Mouse (Mus musculus) T-helper 17 cell (primary cell): ENCODE results near the gene Vsig10.
"Not testable (repeated sequence)": the region's sequence is repeated elsewhere in the genome, so short reads cannot be mapped to it uniquely, and the experiment has no call there.

Experiments
- in situ Hi-C, 2 experiments: fragments of 300-600 bp; cut with MboI, MseI; formaldehyde crosslinking; loops; 1 replicate in 1 of 2; 2 replicates in 1 of 2; pipeline ENCODE4 v1.15.1; 2025; ENCODE audit warnings: high pct_unique_total_duplicates in 2 of 2

Vsig10 gene

DNA sequence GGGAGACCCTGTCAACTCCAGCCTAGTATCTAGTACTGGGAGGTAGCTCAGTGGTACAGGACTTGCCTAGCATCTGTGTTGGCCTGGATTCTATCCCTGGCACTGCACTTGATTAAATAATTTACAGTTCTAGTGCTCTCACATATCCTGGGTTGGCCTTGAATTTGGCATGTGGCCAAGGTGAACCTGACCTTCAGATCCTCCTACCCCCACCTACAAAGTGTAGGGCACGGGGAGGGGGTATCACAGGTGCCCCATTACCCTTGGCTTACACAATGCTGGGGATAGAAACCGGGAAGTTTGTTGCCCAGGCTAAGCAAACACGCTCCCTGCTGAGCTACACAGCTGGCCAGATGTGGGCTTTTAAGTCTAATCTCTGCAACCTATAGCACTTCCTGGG, 16.0 kb upstream of the Vsig10 start:
- in situ Hi-C loops, result no loop called here

DNA sequence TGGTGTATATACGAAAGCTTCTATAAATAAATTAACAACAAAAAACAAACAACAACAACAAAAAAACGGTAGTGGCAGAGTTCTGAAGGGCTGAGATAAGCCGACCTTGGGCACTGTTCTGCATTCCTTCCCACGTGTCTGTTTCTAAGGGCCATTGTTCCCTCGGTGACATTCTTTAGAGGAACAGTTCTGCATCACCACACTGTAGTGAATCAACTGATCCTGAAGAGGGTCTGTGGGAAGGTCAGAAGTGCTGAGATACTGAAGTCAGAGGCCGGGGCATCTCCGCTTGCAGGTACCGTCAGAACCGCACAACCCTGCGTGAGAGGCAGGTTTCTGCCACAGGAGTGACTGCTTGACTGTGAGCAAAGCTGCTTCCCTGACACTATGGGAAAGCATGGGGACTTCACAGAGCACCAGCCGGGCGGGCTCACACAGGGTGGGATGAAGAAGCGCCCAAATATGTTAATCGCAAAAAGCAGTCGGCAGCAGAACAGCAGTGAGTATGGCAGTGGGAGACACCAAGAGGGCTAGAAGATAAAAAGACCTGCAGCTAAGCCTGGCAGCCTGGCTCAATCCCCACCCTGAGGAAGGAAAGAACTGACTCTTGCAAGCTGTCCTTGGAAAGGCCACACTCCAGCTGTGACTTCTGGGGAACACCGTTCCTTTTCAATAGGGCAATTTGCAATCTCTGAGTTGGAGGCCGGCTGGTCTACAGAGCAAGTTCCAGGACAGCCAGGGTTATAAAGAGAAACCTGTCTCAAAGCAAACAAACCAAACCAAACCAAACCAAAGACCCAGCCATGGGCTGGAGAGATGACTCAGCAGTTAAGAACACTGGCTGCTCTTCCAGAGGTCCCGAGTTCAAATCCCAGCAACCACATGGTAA, 14.9 kb upstream of the Vsig10 start:
- in situ Hi-C loops, result no loop called here

DNA sequence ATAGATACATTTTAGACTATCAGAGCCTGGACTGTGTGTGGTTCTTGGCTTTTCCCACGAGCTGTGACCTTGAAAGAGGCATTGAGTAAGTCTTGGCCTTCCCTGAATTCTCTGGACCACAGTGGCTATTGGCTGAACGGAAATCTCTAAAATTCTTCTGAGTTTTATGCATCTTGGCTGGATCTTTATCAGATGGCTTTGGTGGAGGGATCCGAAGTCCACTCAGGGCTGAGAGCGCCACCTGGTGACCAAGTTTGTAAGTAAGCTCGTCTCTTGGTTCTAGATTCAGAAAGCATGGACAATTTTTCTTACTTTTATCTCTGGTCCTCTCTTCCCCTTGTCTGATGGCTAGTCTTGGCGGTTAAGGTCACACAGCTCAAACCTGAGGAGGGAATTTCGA, 13.9 kb upstream of the Vsig10 start:
- in situ Hi-C loops, result loop anchor here in 1 of 2 experiments (5.0 kb wide), 1 partner anchor 102 kb away; no protein-coding TSS in a partner anchor

DNA sequence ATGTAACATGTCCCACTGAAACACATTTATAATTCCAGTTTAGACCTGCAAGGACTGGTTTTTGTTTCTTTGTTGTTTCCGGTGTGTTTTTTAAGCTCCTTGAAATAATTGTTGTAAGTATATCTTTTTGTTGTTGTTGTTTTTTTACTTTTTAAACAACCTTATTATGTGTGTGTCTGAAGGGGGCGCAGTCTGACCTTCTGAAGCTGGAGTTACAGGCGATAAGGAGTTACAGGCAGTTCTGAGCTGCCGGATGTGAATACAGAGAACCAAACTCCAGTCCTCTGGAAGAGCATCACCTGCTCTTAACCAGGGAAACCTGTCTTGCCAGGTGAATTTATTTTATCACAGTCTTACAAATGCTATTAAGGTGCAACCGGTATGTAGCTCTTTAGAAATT, 13.1 kb upstream of the Vsig10 start:
- in situ Hi-C loops, result loop anchor here in 1 of 2 experiments (5.0 kb wide), 1 partner anchor 102 kb away; no protein-coding TSS in a partner anchor

DNA sequence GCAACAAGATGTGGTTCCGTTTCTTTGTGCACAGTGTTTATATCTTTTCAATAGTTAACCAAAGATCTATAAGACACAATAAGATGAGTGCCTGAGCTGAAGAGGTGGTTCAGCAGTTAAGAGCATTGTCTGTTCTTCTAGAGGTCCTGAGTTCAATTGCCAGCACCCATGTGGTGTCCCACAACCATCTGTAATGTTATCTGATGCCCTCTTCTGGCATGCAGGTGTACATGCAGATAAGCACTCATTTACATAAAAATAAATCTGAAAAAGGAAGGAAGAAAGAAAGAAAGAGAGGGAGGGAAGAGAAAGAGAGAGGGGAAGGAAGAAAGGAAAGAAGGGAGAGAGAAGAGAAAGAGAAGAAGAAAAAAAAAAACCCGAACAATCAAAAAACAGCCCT, 12.1 kb upstream of the Vsig10 start:
- in situ Hi-C loops, result loop anchor here in 1 of 2 experiments (5.0 kb wide), 1 partner anchor 100 kb away; no protein-coding TSS in a partner anchor

DNA sequence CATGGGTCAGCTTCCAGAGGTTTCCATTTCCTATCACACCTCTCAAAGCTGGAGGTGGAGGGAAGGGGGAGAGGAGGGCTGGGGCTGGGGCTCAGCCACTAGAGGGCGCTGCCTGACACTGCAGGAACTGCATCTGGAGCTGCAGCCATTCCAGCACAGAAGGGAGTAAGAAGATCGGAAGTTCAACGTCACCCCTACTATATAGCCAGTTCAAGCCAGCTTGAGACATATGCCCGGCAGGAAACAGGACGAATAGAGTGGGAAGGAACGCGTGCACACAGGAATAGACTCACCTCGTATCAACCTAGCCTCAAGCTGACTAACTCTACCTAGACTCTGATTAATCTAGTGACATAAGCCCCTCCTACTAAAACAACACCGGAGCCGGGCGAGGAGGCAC, 11.2 kb upstream of the Vsig10 start:
- in situ Hi-C loops, result loop anchor here in 1 of 2 experiments (5.0 kb wide), 1 partner anchor 100 kb away; no protein-coding TSS in a partner anchor

DNA sequence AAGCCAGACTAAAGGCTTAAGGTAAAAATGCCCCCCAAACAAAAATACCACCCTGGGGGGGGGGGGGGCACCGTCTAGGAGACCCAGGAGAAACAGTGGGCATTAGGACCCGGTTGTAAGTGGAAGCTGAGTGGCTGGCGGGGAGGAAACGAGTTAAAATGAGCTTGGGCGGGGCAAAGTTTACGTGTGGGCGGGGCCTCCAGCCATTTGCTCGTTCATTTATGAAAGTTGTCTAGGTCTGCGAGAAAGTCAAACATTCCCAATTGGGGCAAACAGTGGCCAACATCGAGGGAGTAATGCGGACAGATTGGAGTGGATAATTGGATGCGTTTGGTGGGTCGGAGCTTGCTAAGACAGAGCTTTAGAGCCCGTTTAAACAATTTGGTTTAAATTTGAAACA, 5.5 kb upstream of the Vsig10 start:
- in situ Hi-C loops, result no loop called here

DNA sequence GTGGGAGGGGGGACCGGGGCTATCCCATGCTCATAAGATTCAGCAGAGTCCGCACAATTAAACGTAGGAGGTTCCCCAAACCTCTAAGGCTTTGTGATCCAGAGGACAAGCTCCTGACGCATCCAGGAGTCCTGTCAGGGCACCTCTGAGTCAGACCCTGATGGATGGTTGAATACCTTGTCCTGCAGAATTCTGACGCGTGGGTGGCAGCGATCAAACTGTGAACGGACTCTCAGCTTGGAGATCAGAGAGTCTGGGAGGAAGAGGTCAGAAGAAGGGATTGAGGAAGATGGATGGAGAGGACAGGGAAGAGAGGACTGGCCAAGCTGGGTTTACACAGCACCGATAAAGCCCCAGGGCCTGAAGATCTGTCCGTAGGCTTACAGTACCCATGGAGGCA, 5.0 kb upstream of the Vsig10 start:
- in situ Hi-C loops, result no loop called here

DNA sequence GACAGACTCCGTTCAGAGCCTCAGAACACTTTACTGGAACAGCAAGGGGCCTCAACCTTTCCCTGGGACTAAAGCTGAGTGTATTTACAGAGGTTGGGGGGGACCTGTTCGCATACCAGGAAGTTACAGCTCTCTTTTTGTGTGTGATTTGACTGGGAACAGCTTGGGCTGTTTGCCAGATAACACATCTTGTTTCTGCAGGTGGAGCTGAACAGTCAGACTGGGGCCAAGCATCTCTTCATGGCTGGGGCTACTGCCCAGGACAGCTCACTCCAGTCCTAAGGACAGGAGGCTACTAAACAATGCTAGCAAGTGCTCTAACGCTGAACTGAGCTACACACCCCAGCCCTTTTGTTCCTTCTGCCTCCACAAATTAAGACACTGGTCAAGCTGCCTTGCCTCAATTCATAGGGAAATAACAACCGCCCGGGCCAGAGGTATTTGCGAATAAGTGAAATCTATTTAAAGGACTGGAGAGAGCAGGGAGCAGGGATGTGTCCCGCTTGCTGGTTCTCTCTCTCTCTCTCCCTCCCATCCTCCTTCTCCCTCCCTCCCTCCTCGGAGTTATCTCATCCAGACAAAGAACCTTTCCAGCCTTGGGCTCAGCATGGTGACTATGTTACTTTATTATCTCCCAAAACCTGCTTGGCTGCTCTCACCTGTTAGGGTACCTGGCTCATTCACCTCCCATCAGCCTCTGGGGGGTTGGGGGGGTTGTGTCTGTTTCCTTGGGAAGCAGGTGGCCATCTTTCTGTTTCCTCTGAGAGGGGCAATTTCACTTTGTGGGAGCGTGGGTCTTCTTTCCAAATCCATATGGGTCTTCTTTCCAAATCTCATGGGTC, 4.1 kb upstream of the Vsig10 start:
- in situ Hi-C loops, result no loop called here

DNA sequence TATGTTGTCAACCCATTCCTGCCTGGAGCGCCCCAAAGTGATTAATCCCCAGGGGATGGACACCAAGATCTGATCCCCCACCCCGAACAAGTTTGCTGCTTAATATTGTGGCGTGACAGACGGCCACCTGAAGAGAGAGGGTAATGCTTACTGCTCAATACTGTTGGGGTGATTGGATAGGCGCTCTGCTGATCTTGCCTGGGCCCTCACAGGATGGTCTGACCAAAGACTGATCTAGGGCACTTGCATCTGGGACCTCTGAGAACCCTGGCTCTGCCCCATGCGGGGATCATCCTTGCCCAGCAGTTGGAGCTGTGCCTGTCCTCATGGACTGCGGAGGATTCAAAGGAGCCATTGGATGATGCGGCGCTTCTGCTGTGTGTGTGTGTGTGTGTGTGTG, 4.9 kb downstream of the Vsig10 start:
- in situ Hi-C loops, result loop anchor here in 1 of 2 experiments (10.0 kb wide), 1 partner anchor 541 kb away; no protein-coding TSS in a partner anchor

DNA sequence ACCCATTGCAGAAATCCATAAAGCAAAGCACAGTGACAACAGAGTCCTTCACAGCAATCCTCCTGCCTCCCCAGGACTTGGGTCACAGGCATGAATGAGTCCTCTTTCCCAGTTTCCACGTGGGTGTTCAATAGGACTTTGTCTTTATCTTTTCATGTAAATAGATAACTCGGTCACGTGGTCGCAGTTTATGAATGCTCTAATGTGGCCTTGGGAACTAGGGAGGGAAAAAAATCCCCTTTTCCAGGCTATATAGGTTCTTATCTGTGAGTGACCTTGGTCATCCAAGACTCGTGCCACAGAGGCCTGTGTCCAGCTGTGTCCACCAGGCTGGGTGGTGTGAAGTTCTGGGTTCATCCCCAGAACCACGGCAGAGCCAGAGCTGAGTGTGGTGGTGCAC, 7.5 kb downstream of the Vsig10 start:
- in situ Hi-C loops, result loop anchor here in 1 of 2 experiments (10.0 kb wide), 1 partner anchor 538 kb away; no protein-coding TSS in a partner anchor

DNA sequence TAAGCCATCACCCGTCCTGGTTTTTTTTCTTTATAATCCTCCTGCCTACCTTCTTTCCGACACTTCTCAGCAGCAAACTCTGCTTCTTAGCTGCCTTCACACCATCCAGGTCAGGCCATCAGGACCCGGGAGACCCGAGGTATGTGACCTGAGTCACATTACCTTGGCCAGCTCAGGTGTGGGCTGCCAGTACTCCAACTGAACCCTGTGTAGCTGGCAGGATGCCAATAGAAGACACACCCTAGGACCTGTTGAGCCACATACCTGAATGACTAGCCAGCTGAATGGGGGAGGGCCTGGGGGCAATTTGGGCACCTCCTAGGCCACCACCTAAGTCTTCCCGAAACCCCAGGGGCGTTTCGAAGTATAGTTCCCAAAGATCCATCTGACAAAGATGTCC, 11.6 kb downstream of the Vsig10 start:
- in situ Hi-C loops, result no loop called here

DNA sequence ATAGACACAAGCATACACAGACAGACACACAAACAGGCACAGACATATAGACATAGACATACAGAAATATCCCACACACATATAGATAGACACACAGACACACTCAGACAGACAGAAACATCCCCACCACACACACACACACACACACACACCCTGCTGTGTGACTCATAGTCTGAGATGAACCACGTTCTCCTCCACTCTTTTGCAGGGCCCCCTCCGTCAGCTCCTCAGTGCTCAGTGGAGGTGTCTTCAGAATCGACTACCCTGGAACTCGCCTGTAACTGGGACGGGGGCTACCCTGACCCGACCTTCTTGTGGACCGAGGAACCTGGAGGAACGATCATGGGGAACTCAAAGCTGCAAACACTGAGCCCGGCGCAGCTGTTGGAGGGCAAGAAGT, 19.1 kb downstream of the Vsig10 start:
- in situ Hi-C loops, result no loop called here

DNA sequence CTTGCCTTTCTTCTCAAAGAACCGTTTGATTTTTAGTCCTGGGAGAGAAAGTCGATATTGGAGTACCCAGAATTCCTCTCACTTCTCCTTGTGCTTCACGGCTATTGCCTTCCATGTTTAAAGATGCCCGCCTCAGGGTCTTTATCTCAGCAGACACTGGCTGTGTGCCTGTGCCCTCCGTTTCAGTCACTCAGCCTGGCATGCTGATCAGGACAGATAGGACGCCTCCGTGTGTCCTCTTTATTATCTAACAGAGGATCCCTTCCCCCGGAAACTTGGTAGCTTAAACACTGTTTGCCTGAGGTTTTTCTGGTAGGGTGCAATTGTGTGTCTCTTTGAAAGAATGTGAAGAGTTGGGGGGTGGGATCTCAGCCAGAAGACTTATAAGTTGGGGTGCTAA, 19.6 kb downstream of the Vsig10 start:
- in situ Hi-C loops, result no loop called here

DNA sequence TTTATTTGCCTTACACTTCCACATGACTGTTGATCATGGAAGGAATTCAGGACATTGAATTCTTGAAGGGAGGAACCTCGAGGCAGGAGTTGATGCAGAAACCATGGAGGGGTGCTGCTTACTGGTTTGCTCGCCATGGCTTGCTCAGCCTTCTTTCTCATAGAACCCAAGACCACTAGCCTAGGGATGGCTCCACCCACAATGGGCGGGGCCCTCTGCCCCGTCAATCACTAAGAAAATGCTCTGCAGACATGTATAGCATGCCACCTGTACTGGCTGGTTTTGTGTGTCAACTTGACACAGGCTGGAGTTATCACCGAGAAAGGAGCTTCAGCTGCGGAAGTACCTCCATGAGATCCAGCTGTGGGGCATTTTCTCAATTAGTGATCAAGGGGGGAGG, 21.2 kb downstream of the Vsig10 start:
- in situ Hi-C loops, result no loop called here

DNA sequence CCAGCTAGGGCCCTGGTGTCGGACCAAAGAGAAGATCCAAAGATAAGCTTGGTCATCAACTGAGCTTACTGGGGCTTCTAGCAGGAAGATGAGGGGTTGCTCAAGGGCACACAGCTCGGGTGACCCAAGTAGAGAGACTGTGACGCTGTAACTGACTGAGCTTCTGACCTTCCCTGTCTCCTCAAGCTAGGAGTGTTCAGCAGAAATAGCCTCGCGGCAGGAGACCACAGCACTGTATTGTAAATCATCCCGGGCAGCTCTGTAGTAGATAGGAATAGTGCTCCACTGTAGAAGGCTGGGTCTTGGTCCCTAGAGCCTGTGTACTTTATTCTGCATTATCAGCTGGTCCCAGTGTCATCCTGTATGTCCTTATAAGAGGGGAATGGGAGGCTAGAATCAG, 23.0 kb downstream of the Vsig10 start:
- in situ Hi-C loops, result no loop called here

DNA sequence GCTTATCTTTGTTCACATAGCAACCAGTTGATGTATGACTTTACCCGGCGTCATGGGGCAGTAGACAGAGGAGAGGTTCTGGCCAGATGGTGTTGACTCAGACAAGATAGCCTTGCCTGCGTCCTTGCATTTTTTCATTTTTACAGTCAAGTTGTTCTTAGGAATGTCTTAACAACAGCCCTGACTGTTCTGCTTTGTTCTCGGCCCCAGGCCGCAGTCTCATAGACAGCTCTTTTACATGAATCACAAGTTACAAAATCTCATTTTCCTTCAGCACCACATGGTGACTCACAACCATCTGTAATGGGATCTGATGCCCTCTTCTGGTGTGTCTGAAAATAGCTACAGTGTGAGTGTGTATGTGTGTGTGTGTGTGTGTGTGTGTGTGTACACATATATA, 25.6 kb downstream of the Vsig10 start:
- in situ Hi-C loops, result not testable (repeated sequence)

DNA sequence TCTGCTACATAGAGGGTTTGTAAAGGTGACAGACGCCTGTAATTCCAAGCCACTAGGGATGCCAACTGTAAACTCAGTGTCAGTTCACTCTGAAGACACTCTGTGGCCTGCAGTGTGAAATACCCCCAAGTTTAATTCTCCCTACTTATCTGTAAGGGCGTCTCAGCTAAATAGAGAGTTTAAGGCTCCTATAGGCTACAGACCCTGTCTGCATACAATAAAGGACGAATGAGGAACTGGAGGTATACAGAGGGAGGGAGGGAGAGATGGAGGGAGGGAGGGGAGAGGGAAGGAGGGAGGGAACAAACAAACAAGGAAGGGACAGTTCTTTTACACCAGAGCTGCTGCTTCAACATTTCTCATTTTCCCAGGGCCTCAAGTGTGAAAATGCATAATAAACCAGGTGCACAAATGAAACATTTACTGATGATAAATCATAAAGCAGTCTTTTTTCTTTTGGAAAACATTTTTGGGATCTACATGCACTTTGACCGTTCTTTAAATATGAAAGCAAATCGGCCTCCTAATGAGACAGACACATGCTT, 26.6 kb downstream of the Vsig10 start:
- in situ Hi-C loops, result no loop called here

DNA sequence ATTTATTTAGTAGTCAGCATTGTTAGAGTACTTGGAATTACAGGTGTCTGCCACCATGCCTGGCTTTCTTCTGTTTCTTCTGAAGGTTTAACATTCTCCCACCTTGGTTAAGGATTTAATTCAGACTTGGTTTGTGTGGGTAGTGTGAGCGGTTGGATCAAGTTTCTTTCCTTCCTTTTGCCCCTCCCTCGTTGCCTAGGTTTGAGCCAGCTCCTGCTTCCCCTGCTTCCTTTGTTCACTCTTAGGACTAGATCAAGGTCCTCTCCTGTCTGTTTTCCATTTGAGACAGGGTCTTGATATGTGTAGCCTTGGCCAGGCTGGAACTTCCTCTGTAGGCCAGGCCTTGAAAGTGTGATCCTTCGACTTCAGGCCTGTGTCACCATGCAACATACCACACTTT, 27.4 kb downstream of the Vsig10 start:
- in situ Hi-C loops, result no loop called here

DNA sequence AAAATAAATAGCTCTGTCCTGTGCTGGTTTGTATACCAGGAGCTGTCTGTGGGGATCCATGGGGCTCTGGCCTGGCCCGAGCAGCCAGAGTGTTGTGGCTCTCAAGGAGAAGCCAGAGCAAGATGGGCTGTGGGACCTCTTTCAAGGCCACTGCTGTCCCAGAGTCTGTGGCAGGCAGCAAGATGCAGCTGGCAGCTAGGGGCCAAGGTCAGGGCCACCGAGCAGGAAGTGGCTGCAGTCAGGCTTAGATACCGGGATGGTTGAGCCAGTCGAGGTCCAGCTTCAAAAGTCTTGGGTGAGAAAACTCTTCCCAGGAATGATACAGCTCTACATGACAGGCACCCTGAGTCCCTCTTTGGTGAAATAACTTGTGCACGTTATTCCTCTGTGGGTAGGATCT, 28.1 kb downstream of the Vsig10 start:
- in situ Hi-C loops, result no loop called here

DNA sequence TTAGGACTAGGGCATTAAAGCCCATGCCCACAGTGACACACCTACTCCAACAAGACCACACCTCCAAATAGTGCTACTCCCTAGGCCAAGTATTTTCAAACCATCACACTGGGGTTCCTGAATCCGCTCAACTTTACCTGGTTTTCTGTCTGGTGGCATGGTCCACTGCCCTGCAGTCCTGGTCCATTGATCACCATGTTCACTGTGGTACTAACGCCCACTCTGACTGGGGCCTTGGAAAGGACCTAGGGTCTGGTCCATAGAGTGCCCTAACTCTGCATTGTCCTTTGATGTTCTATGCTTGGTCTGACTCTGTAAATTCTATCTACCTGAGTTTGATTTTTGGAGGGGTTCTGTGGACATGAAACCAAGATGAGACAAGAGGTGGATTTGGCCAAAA, 29.0 kb downstream of the Vsig10 start:
- in situ Hi-C loops, result no loop called here

DNA sequence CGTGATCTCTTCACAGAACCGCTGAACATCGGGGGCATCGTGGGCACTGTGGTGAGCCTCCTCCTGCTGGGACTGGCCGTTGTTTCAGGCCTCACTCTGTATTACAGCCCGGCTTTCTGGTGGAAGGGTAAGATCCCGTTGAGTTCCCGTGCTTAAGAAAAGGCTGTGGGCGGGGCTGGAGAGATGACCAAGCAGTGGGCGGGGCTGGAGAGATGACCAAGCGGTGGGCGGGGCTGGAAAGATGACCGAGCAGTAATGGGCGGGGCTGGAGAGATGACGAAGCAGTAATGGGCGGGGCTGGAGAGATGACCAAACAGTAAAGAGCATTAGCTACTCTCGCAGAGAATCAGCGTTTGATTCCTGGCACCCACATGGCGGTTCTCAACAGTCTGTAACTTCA, 29.4 kb downstream of the Vsig10 start:
- in situ Hi-C loops, result no loop called here
